Mouse (Mus musculus): ENCODE measurements around the gene Sema3c. TPM values are rescaled to one million over a fixed set of nuclear protein-coding genes. Genes with fewer than 3 reads are reported as not detected.

Gene Sema3c
- polyA plus RNA-seq, 1 experiment from 2014 or later, result 19.8 TPM

DNA sequence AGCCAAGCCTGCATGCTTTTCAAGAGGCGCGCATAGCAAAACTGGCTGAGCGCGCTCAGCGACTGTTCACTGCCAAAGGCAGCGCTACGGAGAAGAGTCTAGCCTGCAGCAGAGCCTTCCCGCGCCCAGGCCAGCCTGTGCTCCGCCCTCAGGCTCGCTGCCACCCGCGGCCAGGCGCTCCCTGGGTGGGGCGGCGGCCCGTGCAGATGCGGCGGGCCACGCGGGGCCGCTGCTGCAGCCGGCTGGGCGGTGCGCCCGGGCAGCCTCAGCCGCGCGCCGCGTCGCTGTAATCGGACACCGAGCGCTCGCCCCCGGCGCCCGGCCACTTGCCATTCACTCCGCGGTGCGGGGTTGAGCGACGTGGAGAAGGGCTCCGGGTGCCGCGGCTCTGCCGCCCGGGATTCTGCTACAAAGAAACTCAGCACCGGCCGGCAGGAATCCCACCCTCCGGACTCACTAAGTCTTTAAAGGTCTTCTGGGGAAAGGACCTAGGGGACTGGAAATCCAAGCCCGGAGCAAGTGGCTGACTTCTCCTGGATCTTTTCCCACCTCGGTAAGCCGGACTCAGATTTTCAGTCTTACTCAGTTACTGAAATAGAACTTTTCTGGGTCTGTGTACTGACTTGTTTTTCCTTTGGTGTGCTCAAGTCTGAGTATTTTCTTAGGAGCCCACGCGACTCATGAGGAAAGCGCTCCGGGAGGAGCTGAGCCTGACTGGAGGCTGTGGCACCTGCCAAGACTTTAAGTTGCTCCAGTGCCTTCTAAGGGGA, 517 bp downstream of the Sema3c start:
- DNase-seq (ENCODE audit: low spot score), result peak; percentile 84
- WGBS, result under 1% methylated on average over 54 of the region's 59 CpGs

DNA sequence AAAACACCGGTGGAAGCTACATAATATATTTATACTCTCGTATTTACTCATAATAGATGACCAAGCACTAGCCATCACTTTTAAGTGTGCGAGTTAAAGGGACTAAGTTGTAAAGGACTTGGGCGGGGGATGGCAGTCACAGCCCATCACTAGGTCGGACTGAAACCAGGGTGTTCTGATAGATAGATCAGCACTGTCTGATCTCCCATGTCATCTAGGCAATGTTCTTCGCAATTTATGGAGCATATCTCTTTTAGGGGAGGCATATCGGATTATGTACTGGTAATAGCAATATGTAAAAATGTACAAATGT, 1.1 kb downstream of the Sema3c start:
- DNase-seq (ENCODE audit: low spot score), result no peak
- Histone ChIP-seq H3K9ac (ENCODE audit: low read length) (peak overlapping the region; percentile 68), H3K4me2 (ENCODE audit: low read length) (peak overlapping the region; percentile 83), H3K4me3 (ENCODE audit: low read depth, low read length) (peak overlapping the region; percentile 66), H3K9me3 (replicated peaks; ENCODE audit: control insufficient read depth, low read length) (no peaks in the 10 kb centered on the region), H3K27ac (ENCODE audit: low read depth, low read length) (no peak overlapping the region), H3K4me1 (ENCODE audit: control insufficient read depth, insufficient read depth, low read length) (0 out of 2 replicates have a peak, but pooled peaks cover 3% of the 10 kb centered on the region), H3K36me3 (ENCODE audit: control insufficient read depth, insufficient read depth, low read length) (no peaks in the 10 kb centered on the region), H3K27me3 (replicated peaks; ENCODE audit: control insufficient read depth, insufficient read depth, low read length) (no peaks in the 10 kb centered on the region)
- ATAC-seq, result 0 out of 2 replicates have a peak, but pooled peaks have one; percentile 11
- WGBS, result 24% methylated on average over 7 of the region's 7 CpGs

More for the DNA sequence above, 517 bp downstream of the Sema3c start:
- no peaks in the 10 kb centered on the region for H3K9me3 ChIP-seq (replicated peaks; ENCODE audit: control insufficient read depth, low read length)
- ATAC-seq, result peak; percentile 94
- peak overlapping the region; percentile 83 for H3K4me2 ChIP-seq (ENCODE audit: low read length)
- H3K4me1 ChIP-seq (ENCODE audit: control insufficient read depth, insufficient read depth, low read length), result 0 out of 2 replicates have a peak, but pooled peaks cover 3% of the 10 kb centered on the region
- no peaks in the 10 kb centered on the region for H3K27me3 ChIP-seq (replicated peaks; ENCODE audit: control insufficient read depth, insufficient read depth, low read length)
- H3K27ac ChIP-seq (ENCODE audit: low read depth, low read length), result peak overlapping the region; percentile 27; the same call in 1 of the 2 replicates
- H3K9ac ChIP-seq (ENCODE audit: low read length), result peak overlapping the region; percentile 68
- H3K36me3 ChIP-seq (ENCODE audit: control insufficient read depth, insufficient read depth, low read length), result no peaks in the 10 kb centered on the region
- H3K4me3 ChIP-seq (ENCODE audit: low read depth, low read length), result peak overlapping the region; percentile 66

DNA sequence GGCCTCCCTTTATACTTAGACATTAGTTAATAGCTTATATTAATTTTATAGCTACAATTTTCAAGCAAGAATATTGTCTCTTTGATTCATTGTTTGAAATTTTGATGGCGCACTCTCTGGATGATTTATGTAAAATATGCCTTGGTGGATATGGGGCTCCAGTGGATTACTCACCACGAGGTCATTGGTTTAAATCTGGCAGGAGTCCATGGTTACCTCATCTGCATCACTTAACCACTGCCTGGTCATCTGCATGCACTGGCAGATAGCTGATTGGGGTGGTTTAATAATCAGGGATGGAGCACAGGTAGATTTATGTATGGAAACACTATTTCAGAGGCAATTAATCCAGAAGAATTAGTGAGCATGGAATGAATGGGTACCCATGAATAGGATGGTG, 2.0 kb downstream of the Sema3c start:
- H3K36me3 ChIP-seq (ENCODE audit: control insufficient read depth, insufficient read depth, low read length), result no peaks in the 10 kb centered on the region
- no peak overlapping the region for H3K27ac ChIP-seq (ENCODE audit: low read depth, low read length)
- ATAC-seq (no peak), DNase-seq (ENCODE audit: low spot score) (peak; percentile 12)
- H3K4me1 ChIP-seq (ENCODE audit: control insufficient read depth, insufficient read depth, low read length), result 0 out of 2 replicates have a peak, but pooled peaks cover 3% of the 10 kb centered on the region
- no peaks in the 10 kb centered on the region for H3K9me3 ChIP-seq (replicated peaks; ENCODE audit: control insufficient read depth, low read length)
- H3K4me3 ChIP-seq (ENCODE audit: low read depth, low read length), result peak overlapping the region; percentile 66
- 48% methylated on average over 2 of the region's 2 CpGs for WGBS
- H3K4me2 ChIP-seq (ENCODE audit: low read length), result peak overlapping the region; percentile 83
- no peak overlapping the region for H3K9ac ChIP-seq (ENCODE audit: low read length)
- no peaks in the 10 kb centered on the region for H3K27me3 ChIP-seq (replicated peaks; ENCODE audit: control insufficient read depth, insufficient read depth, low read length)

DNA sequence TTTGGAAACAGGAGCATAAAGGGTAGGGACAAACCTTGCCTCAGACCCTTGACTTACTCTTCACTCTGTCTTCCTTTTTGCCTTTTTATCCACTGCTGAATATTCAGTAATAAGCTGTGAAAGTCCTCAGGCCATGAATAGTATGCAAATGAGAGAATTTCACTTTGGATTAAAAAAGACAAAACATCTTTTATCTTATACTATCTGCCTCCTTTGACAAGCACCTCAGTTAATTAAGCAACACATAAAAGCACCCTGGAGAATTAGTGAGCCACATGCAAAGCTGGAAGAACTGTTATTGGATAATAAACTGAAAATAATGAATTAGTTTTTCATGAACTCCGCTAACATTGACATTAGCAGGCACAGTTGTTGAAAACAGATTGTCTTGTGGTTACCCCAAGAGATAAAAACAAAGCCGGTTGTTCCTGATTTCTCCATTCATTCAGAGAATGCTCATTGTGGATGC, 8.0 kb downstream of the Sema3c start:
- H3K27me3 ChIP-seq (replicated peaks; ENCODE audit: control insufficient read depth, insufficient read depth, low read length), result no peaks in the 10 kb centered on the region
- 10% methylated on average over 2 of the region's 2 CpGs for WGBS
- no peak overlapping the region for H3K4me3 ChIP-seq (ENCODE audit: low read depth, low read length)
- no peak for ATAC-seq
- no peaks in the 10 kb centered on the region for H3K36me3 ChIP-seq (ENCODE audit: control insufficient read depth, insufficient read depth, low read length)
- no peak overlapping the region for H3K9ac ChIP-seq (ENCODE audit: low read length)
- H3K27ac ChIP-seq (ENCODE audit: low read depth, low read length), result no peak overlapping the region
- DNase-seq (ENCODE audit: low spot score), result peak; percentile 44
- no peaks in the 10 kb centered on the region for H3K9me3 ChIP-seq (replicated peaks; ENCODE audit: control insufficient read depth, low read length)
- no peak overlapping the region for H3K4me2 ChIP-seq (ENCODE audit: low read length)
- H3K4me1 ChIP-seq (ENCODE audit: control insufficient read depth, insufficient read depth, low read length), result peaks cover 14% of the 10 kb centered on the region; the same call in 1 of the 2 replicates

DNA sequence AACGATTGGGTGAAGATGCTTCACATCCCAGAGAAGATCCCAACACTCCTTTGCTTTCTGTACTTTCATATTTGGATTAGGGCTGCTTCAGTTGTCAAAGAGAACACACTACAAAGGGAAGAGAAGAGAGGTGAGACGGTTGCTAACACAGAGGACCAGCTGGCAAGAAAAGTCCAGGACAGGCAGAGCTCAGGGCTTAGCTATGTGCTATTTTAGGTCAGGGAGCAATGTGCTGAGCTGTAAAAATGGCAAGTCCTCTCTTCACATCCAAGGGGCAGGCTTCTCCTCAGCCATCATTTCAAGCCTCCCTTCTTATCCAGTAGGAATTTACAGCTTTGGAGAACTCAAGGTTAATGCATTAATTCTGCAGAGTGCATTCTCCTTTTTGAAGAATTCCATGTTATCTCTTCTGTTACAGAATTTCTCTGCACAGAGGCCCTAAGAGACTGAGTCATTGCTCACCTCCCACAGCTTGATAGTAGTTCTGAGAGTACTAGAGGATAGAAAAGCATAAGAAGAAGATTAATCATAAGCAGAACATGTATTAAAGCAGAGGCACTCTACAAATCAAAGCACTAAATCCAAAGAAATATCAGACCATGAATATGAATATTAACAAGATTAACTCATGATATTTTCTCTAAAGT, 10.3 kb downstream of the Sema3c start:
- H3K9me3 ChIP-seq (replicated peaks; ENCODE audit: control insufficient read depth, low read length), result no peaks in the 10 kb centered on the region
- no peak overlapping the region for H3K9ac ChIP-seq (ENCODE audit: low read length)
- no peak overlapping the region for H3K4me2 ChIP-seq (ENCODE audit: low read length)
- H3K36me3 ChIP-seq (ENCODE audit: control insufficient read depth, insufficient read depth, low read length), result no peaks in the 10 kb centered on the region
- no peak overlapping the region for H3K4me3 ChIP-seq (ENCODE audit: low read depth, low read length)
- H3K27me3 ChIP-seq (replicated peaks; ENCODE audit: control insufficient read depth, insufficient read depth, low read length), result no peaks in the 10 kb centered on the region
- H3K4me1 ChIP-seq (ENCODE audit: control insufficient read depth, insufficient read depth, low read length), result peaks cover 19% of the 10 kb centered on the region; the same call in 1 of the 2 replicates
- H3K27ac ChIP-seq (ENCODE audit: low read depth, low read length), result no peak overlapping the region
- no peak for ATAC-seq
- DNase-seq (ENCODE audit: low spot score), result no peak
- 62% methylated on average over 2 of the region's 2 CpGs for WGBS

DNA sequence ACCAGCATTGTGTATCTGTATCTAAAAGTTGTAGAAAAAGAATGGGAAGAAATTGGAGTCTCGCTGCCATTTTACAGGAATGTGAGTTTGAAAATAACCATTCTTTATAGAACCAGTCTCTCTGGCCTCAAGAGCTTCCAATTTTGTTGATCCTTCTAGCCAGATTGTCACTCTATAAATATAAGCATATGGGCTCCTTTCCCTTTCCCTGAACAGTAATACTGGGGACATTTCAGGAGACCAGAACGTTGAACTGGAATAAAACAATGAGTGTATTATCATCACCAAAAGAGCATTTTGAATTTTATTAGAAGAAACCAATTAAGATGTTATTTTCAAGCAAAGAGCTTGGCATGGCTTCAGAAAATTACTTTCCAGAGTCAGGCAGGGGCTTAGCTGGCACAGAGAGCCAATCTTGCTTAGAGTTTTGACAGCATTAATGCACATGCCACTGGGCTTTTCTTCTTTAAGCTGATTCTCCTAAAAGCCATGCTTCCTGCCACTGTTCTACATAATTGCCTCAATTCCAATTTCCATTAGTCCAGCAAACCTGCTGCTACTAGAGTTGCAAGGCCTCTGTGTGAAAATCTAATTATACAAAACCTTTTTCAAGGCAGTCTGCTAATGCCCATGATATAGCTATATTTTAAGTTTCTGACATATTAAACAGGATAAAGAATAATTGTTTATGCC, 12.6 kb downstream of the Sema3c start:
- Histone ChIP-seq H3K4me1 (ENCODE audit: control insufficient read depth, insufficient read depth, low read length) (peaks cover 19% of the 10 kb centered on the region; the same call in 1 of the 2 replicates), H3K27me3 (replicated peaks; ENCODE audit: control insufficient read depth, insufficient read depth, low read length) (no peaks in the 10 kb centered on the region), H3K36me3 (ENCODE audit: control insufficient read depth, insufficient read depth, low read length) (no peaks in the 10 kb centered on the region), H3K27ac (ENCODE audit: low read depth, low read length) (no peak overlapping the region), H3K9me3 (replicated peaks; ENCODE audit: control insufficient read depth, low read length) (no peaks in the 10 kb centered on the region), H3K4me3 (ENCODE audit: low read depth, low read length) (no peak overlapping the region), H3K9ac (ENCODE audit: low read length) (no peak overlapping the region), H3K4me2 (ENCODE audit: low read length) (no peak overlapping the region)
- DNase-seq (ENCODE audit: low spot score) (peak; percentile 87), ATAC-seq (peak; percentile 93)
- 22% methylated on average over 2 of the region's 2 CpGs for WGBS

DNA sequence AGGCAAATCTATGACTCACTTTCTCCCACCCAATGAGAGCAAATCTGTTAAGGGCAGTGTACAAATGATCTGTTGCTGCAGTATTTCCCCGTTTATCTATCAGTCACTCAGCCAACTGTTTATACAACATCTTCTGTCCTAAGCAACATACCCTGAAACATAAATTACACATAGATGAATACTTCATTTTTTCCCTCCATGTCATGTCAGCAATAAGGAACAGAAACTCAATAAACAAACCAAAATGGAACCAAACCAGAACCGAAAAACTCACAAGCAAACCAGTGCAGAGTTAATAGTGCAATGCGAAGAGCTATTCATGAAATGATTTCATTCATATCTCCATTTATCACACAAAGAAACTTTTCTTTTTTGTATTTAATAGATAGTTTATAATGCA, 17.8 kb downstream of the Sema3c start:
- DNase-seq (ENCODE audit: low spot score), result no peak
- WGBS, result 91% methylated on average over 3 of the region's 3 CpGs

DNA sequence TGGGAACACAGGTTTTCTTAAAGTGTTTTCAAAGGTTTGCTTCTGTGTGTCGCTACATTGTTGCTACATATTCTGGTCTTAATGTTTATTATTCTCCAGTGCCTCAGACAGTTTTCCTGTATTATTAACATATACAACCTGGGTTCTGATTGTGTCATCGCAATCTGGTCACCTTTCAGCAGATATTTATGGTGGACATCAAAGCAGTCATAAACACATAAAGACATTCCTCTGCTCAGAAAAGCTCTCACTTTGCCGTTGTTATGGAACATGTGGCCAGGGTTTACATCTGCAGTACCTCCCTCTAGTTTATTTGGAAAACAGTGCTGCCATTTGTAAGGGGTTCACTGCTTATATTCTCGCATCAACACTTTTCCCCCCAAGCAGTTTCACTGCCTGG, 27.6 kb downstream of the Sema3c start:
- Histone ChIP-seq H3K27ac (ENCODE audit: low read depth, low read length) (no peak overlapping the region), H3K36me3 (ENCODE audit: control insufficient read depth, insufficient read depth, low read length) (no peaks in the 10 kb centered on the region), H3K4me2 (ENCODE audit: low read length) (no peak overlapping the region), H3K27me3 (replicated peaks; ENCODE audit: control insufficient read depth, insufficient read depth, low read length) (no peaks in the 10 kb centered on the region), H3K4me3 (ENCODE audit: low read depth, low read length) (no peak overlapping the region), H3K4me1 (ENCODE audit: control insufficient read depth, insufficient read depth, low read length) (no peaks in the 10 kb centered on the region), H3K9ac (ENCODE audit: low read length) (no peak overlapping the region), H3K9me3 (replicated peaks; ENCODE audit: control insufficient read depth, low read length) (no peaks in the 10 kb centered on the region)
- DNase-seq (ENCODE audit: low spot score) (no peak), ATAC-seq (no peak)
- 84% methylated on average over 4 of the region's 4 CpGs for WGBS

More for the DNA sequence above, 17.8 kb downstream of the Sema3c start:
- H3K9ac ChIP-seq (ENCODE audit: low read length), result no peak overlapping the region
- no peaks in the 10 kb centered on the region for H3K9me3 ChIP-seq (replicated peaks; ENCODE audit: control insufficient read depth, low read length)
- H3K4me3 ChIP-seq (ENCODE audit: low read depth, low read length), result no peak overlapping the region
- no peak for ATAC-seq
- H3K27me3 ChIP-seq (replicated peaks; ENCODE audit: control insufficient read depth, insufficient read depth, low read length), result no peaks in the 10 kb centered on the region
- H3K4me1 ChIP-seq (ENCODE audit: control insufficient read depth, insufficient read depth, low read length), result peaks cover 4% of the 10 kb centered on the region; the same call in 1 of the 2 replicates
- no peaks in the 10 kb centered on the region for H3K36me3 ChIP-seq (ENCODE audit: control insufficient read depth, insufficient read depth, low read length)
- H3K4me2 ChIP-seq (ENCODE audit: low read length), result no peak overlapping the region
- H3K27ac ChIP-seq (ENCODE audit: low read depth, low read length), result no peak overlapping the region

All from forebrain, embryonic 14.5 days (tissue).